Mouse (Mus musculus) ES-CJ7 (cell line): ENCODE data around the gene Zfyve27.

Experiments
- DNase-seq: peaks from one replicate; pipeline ENCODE4 v3.0.0; 2011; ENCODE audit warnings: low read depth, low spot score

Zfyve27 gene

GRCm38 (mm10) chr19:42230986-42231385 is 67.2 kb downstream of the Zfyve27 start:
- no peak for DNase-seq

GRCm38 (mm10) chr19:42237602-42238340 is 74.0 kb downstream of the Zfyve27 start:
- DNase-seq = no peak

- DNase-seq = no peak
Observed at GRCm38 (mm10) chr19:42238341-42238715, 74.6 kb downstream of the Zfyve27 start.

- DNase-seq = no peak
Observed at GRCm38 (mm10) chr19:42240881-42241280, 77.1 kb downstream of the Zfyve27 start.

- no peak for DNase-seq
Observed at GRCm38 (mm10) chr19:42243401-42243800, 79.7 kb downstream of the Zfyve27 start.
